Mouse (Mus musculus) MEL (cell line): ENCODE data around the gene Scamp4. TPM values are rescaled to one million over a fixed set of nuclear protein-coding genes. Genes with fewer than 3 reads are reported as not detected.
A peak's percentile ranks its signal among the peaks of the same experiment; 100 is the strongest.

Source experiments
- DNase-seq: peaks from one replicate; pipeline ENCODE4 v3.0.0; 2011; ENCODE audit warnings: low read depth, low spot score
- H3K27ac ChIP-seq: 2 replicates; pipeline ENCODE4 v1.5.1; 2012; ENCODE audit warnings: low read depth, mild to moderate bottlenecking, control low read depth, low read length, moderate library complexity; ENCODE audit not compliant: control insufficient read depth
- H3K27me3 ChIP-seq, 2 experiments: fragments of 150-350 bp in 1 of 2; sonication (generic) in 1 of 2; 2 replicates each; pipeline ENCODE4 v1.6.1; 2012; ENCODE audit warnings: low read length in 2 of 2, mild to moderate bottlenecking in 2 of 2, improper control_type of control experiment in 1 of 2, moderate library complexity in 1 of 2; ENCODE audit not compliant: insufficient read depth in 2 of 2, control insufficient read depth in 1 of 2
- H3K36me3 ChIP-seq, 2 experiments: 2 replicates each; pipeline ENCODE4 v1.6.1; 2012 to 2014; ENCODE audit warnings: low read length in 2 of 2, improper control_type of control experiment in 1 of 2, inconsistent platforms in 1 of 2, mild to moderate bottlenecking in 1 of 2; ENCODE audit not compliant: insufficient read depth in 2 of 2, control insufficient read depth in 1 of 2
- H3K4me1 ChIP-seq, 2 experiments: fragments of 150-350 bp in 1 of 2; sonication (generic) in 1 of 2; 2 replicates each; pipeline ENCODE4 v1.6.1; 2012; ENCODE audit warnings: low read length in 2 of 2, improper control_type of control experiment in 1 of 2, mild to moderate bottlenecking in 1 of 2; ENCODE audit not compliant: insufficient read depth in 2 of 2, control insufficient read depth in 1 of 2
- H3K4me3 ChIP-seq, 2 experiments: fragments of 150-350 bp in 1 of 2; sonication (generic) in 1 of 2; 2 replicates each; pipeline ENCODE4 v1.5.1; 2012; ENCODE audit warnings: low read depth in 2 of 2, low read length in 2 of 2, mild to moderate bottlenecking in 2 of 2, moderate library complexity in 2 of 2, control low read depth in 1 of 2, improper control_type of control experiment in 1 of 2; ENCODE audit not compliant: control insufficient read depth in 1 of 2, insufficient read depth in 1 of 2
- H3K79me2 ChIP-seq: 2 replicates; pipeline ENCODE4 v1.6.1; 2012; ENCODE audit warnings: mild to moderate bottlenecking, low read length, moderate library complexity; ENCODE audit not compliant: control insufficient read depth, poor library complexity, insufficient read depth
- H3K9ac ChIP-seq: 2 replicates; pipeline ENCODE4 v1.6.1; 2012; ENCODE audit warnings: low read depth, mild to moderate bottlenecking, control low read depth, low read length, moderate library complexity; ENCODE audit not compliant: control insufficient read depth, poor library complexity, severe bottlenecking
- H3K9me3 ChIP-seq: fragments of 150-350 bp; sonication (generic); replicated peaks from 2 replicates; pipeline ENCODE4 v1.6.1; 2012; ENCODE audit warnings: mild to moderate bottlenecking, low read length, improper control_type of control experiment, moderate library complexity; ENCODE audit not compliant: insufficient read depth
- CHD1 ChIP-seq: IDR thresholded peaks from 2 replicates; pipeline ENCODE4 v1.6.1; 2012; ENCODE audit warnings: low read depth, mild to moderate bottlenecking, inconsistent platforms, low read length, improper control_type of control experiment
- CHD2 ChIP-seq: IDR thresholded peaks from 2 replicates; pipeline ENCODE4 v1.6.1; 2011; ENCODE audit warnings: low read length, improper control_type of control experiment
- CTCF ChIP-seq, 3 experiments: IDR thresholded peaks in 2 of 3; conservative IDR thresholded peaks in 1 of 3; 2 replicates each; pipeline ENCODE4 v1.5.1; 2011 to 2012; ENCODE audit warnings: low read length in 3 of 3, low read depth in 2 of 3, mild to moderate bottlenecking in 2 of 3, improper control_type of control experiment in 1 of 3, inconsistent platforms in 1 of 3, mixed read lengths in 1 of 3, moderate library complexity in 1 of 3; ENCODE audit not compliant: control insufficient read depth in 1 of 3, insufficient read depth in 1 of 3, poor library complexity in 1 of 3, severe bottlenecking in 1 of 3
- ELF1 ChIP-seq: IDR thresholded peaks from 2 replicates; pipeline ENCODE4 v1.6.1; 2014; ENCODE audit warnings: low read depth, mild to moderate bottlenecking, inconsistent platforms, low read length, improper control_type of control experiment, moderate library complexity
- EP300 ChIP-seq, 2 experiments: IDR thresholded peaks; 2 replicates each; pipeline ENCODE4 v1.6.1; 2011; ENCODE audit warnings: improper control_type of control experiment in 2 of 2, low read length in 2 of 2, low read depth in 1 of 2, mild to moderate bottlenecking in 1 of 2
- GABPA ChIP-seq: IDR thresholded peaks from 2 replicates; pipeline ENCODE4 v1.6.1; 2012; ENCODE audit warnings: low read depth, mild to moderate bottlenecking, inconsistent platforms, low read length, improper control_type of control experiment, moderate library complexity
- GATA1 ChIP-seq: IDR thresholded peaks from 2 replicates; pipeline ENCODE4 v1.6.1; 2011; ENCODE audit warnings: low read depth, low read length, improper control_type of control experiment
- HCFC1 ChIP-seq: IDR thresholded peaks from 2 replicates; pipeline ENCODE4 v1.6.1; 2012; ENCODE audit warnings: low read depth, mild to moderate bottlenecking, inconsistent platforms, low read length, improper control_type of control experiment, moderate library complexity
- JUND ChIP-seq: IDR thresholded peaks from 2 replicates; pipeline ENCODE4 v1.6.1; 2011; ENCODE audit warnings: low read depth, mild to moderate bottlenecking, improper control_type of control experiment, low read length
- KAT2A ChIP-seq: conservative IDR thresholded peaks from 2 replicates; pipeline ENCODE4 v1.6.1; 2012; ENCODE audit warnings: low read depth, low read length, improper control_type of control experiment, inconsistent platforms
- MAFK ChIP-seq: IDR thresholded peaks from 2 replicates; pipeline ENCODE4 v1.6.1; 2011; ENCODE audit warnings: low read depth, mild to moderate bottlenecking, low read length, improper control_type of control experiment, borderline replicate concordance
- MAX ChIP-seq: IDR thresholded peaks from 2 replicates; pipeline ENCODE4 v1.6.1; 2011; ENCODE audit warnings: low read length, improper control_type of control experiment
- MAZ ChIP-seq: IDR thresholded peaks from 2 replicates; pipeline ENCODE4 v1.6.1; 2012; ENCODE audit warnings: low read depth, mild to moderate bottlenecking, inconsistent platforms, low read length, improper control_type of control experiment
- MEF2A ChIP-seq: IDR thresholded peaks from 2 replicates; pipeline ENCODE4 v1.6.1; 2014; ENCODE audit warnings: low read depth, mild to moderate bottlenecking, inconsistent platforms, low read length, improper control_type of control experiment; ENCODE audit not compliant: poor library complexity, insufficient replicate concordance, severe bottlenecking; ENCODE audit errors: extremely low read depth
- MXI1 ChIP-seq: IDR thresholded peaks from 2 replicates; pipeline ENCODE4 v1.6.1; 2011; ENCODE audit warnings: mild to moderate bottlenecking, low read depth, low read length, improper control_type of control experiment
- MYB ChIP-seq: IDR thresholded peaks from 2 replicates; pipeline ENCODE4 v1.6.1; 2011; ENCODE audit warnings: mild to moderate bottlenecking, low read depth, low read length, improper control_type of control experiment
- MYC ChIP-seq: IDR thresholded peaks from 2 replicates; pipeline ENCODE4 v1.6.1; 2011; ENCODE audit warnings: low read depth, mild to moderate bottlenecking, low read length, improper control_type of control experiment, moderate library complexity
- NELFE ChIP-seq: IDR thresholded peaks from 2 replicates; pipeline ENCODE4 v1.6.1; 2011; ENCODE audit warnings: low read depth, low read length, improper control_type of control experiment
- POLR2A ChIP-seq, 2 experiments: IDR thresholded peaks; 2 replicates each; pipeline ENCODE4 v1.6.1; 2011 to 2012; ENCODE audit warnings: low read length in 2 of 2, mild to moderate bottlenecking in 2 of 2, control low read depth in 1 of 2, improper control_type of control experiment in 1 of 2, low read depth in 1 of 2, moderate library complexity in 1 of 2; ENCODE audit not compliant: control insufficient read depth in 1 of 2, insufficient read depth in 1 of 2, poor library complexity in 1 of 2
- POLR2AphosphoS2 ChIP-seq: IDR thresholded peaks from 2 replicates; pipeline ENCODE4 v1.6.1; 2011; ENCODE audit warnings: low read length, improper control_type of control experiment
- POLR2AphosphoS5 ChIP-seq: IDR thresholded peaks from 2 replicates; pipeline ENCODE4 v1.6.1; 2012; ENCODE audit warnings: low read depth, borderline replicate concordance, mild to moderate bottlenecking, inconsistent platforms, low read length, moderate library complexity, mixed read lengths
- RAD21 ChIP-seq: IDR thresholded peaks from 2 replicates; pipeline ENCODE4 v1.6.1; 2011; ENCODE audit warnings: mild to moderate bottlenecking, low read depth, low read length, improper control_type of control experiment
- RCOR1 ChIP-seq: IDR thresholded peaks from 2 replicates; pipeline ENCODE4 v1.6.1; 2012; ENCODE audit warnings: low read depth, mild to moderate bottlenecking, inconsistent platforms, low read length, improper control_type of control experiment
- SIN3A ChIP-seq: IDR thresholded peaks from 2 replicates; pipeline ENCODE4 v1.6.1; 2012; ENCODE audit warnings: low read length, improper control_type of control experiment, inconsistent platforms
- SMC3 ChIP-seq: IDR thresholded peaks from 2 replicates; pipeline ENCODE4 v1.6.1; 2011; ENCODE audit warnings: low read depth, low read length, improper control_type of control experiment
- TAL1 ChIP-seq: IDR thresholded peaks from 2 replicates; pipeline ENCODE4 v1.6.1; 2012; ENCODE audit warnings: mild to moderate bottlenecking, inconsistent platforms, low read length, moderate library complexity, mixed read lengths
- TBP ChIP-seq: IDR thresholded peaks from 2 replicates; pipeline ENCODE4 v1.8.0; 2011; ENCODE audit warnings: low read depth, low read length, improper control_type of control experiment
- UBTF ChIP-seq: IDR thresholded peaks from 2 replicates; pipeline ENCODE4 v1.6.1; 2012; ENCODE audit warnings: low read depth, mild to moderate bottlenecking, inconsistent platforms, low read length, improper control_type of control experiment, moderate library complexity, borderline replicate concordance; ENCODE audit not compliant: insufficient read depth
- USF1 ChIP-seq: IDR thresholded peaks from 2 replicates; pipeline ENCODE4 v1.6.1; 2014; ENCODE audit warnings: low read depth, mild to moderate bottlenecking, inconsistent platforms, low read length, improper control_type of control experiment, moderate library complexity
- ZC3H11A ChIP-seq: IDR thresholded peaks from 2 replicates; pipeline ENCODE4 v1.6.1; 2012; ENCODE audit warnings: low read depth, mild to moderate bottlenecking, inconsistent platforms, low read length, improper control_type of control experiment
- ZKSCAN1 ChIP-seq: IDR thresholded peaks from 2 replicates; pipeline ENCODE4 v1.6.1; 2012; ENCODE audit warnings: low read depth, mild to moderate bottlenecking, inconsistent platforms, low read length, improper control_type of control experiment, moderate library complexity
- ZNF384 ChIP-seq: IDR thresholded peaks from 2 replicates; pipeline ENCODE4 v1.6.1; 2012; ENCODE audit warnings: low read depth, mild to moderate bottlenecking, inconsistent platforms, low read length, improper control_type of control experiment
- polyA plus RNA-seq, 2 experiments: library from polyadenylated mRNA; stranded (reverse) in 1 of 2; unstranded in 1 of 2; fragments of >175 nt in 1 of 2; fragments of >200 nt in 1 of 2; gene quantifications; 2 replicates each; pipeline versions ENCODE4 v1.2.1 to v1.2.4; 2012; ENCODE audit warnings: low replicate concordance in 2 of 2, low read depth in 1 of 2; ENCODE audit not compliant: insufficient read length in 2 of 2, insufficient read depth in 1 of 2, missing spikeins in 1 of 2
- total RNA-seq: library from RNA; depleted of rRNA; stranded (reverse); fragments of 300-350 nt; gene quantifications from 2 replicates; pipeline ENCODE4 v1.2.3, GENCODE M21; 2012

Scamp4 gene
- total and polyA plus RNA-seq, 3 experiments = 34.2 to 140 TPM; not detected in 1

DNA sequence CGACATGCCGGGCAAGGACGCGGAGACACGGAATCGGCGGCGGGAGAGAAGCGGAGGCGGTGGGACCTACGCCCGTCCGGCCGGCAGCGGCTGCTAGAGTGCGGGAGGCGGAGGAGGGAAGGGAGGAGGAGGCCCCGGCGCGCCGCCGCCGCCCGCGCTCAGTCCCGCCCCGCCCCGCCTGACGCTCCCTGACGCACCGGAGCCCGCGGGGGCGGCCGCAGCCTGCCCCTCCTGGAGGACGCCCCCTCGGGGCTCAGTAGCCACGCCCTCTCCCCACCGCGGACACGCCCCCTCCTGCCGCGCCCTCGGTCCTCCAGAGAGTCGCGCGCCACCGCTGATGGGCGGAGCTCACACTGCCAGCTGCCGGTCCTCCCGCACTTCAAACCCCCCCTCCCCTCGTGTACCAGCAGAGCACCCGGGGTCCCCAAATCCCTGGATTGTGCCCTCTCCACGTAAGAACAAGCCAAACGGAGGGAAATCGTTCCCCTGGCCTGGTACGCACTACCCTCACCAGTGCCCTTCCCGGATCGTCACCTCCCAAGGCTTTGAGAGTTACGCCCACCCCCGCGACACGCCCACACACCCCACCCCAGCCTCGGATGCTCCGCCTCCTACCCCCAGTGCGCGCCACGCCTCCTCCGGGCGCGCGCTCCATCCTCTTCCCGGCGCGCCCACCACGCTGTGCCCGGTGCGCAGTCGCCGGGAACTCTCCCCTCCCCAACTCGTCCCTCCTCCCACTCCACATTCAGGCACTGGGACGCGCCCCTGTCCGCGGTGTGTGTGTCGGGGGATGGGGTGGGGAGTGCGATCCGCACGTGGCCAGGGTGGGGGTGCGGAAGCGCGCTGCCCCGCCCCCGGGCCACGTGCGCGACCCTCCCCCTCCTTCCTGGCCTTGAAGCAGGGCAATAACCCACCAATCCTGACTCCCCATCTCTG lies 25.2 kb upstream of the Scamp4 start, which contains the start of gene Klf16 (continued):
- peak; percentile 71 to 83; a peak in 3 of 4 replicates for TF ChIP-seq POLR2A (IDR thresholded peaks at IDR 0.05; ENCODE audit: control insufficient read depth in 1 of 2, insufficient read depth in 1 of 2, low read depth in 1 of 2, low read length in 2 of 2, poor library complexity in 1 of 2)
- TF ChIP-seq HCFC1 = peak; percentile 55; the same call in 1 of the 2 replicates
- TF ChIP-seq CHD1 = no peak
- TF ChIP-seq JUND = no peak
- TF ChIP-seq UBTF = no peak

DNA sequence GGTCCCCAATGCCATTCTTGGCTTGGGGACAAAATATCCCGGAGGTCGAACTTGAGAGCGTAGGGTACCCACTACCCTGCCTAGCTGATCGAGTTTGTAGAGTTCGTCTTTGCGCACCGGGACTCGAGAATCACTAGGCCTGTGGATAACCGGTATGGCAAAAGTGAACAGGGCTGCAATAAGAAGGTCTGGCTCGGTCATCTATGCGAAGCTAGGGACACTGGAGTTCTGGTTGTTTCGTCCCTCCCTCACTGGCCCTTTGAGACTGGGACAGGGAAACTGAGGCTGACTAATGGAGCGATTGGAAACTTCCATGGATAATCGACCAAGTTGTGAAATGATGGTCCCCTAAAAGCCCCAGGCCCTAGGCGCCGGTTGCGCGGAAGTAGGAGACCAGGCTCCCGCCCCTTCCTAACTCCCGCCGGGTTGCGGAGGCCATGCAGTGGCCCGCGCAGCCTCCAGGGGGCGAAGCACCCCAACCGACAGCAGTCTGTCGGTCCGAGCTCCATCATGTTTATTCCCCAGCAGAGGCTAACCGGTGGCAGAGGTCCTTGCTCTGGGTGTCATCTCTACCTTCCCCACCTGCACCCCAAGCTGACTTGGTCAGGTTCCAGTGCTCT lies 24.4 kb upstream of the Scamp4 start:
- H3K36me3 ChIP-seq = peaks cover 0 to 24% of the 10 kb centered on the region in 2 experiments; a peak in 2 of 4 replicates
- peak overlapping the region; percentile 54 to 55 for H3K4me3 ChIP-seq
- peaks cover 41% of the 10 kb centered on the region for H3K79me2 ChIP-seq
- H3K9ac ChIP-seq = peak overlapping the region; percentile 88
- peaks cover 10 to 30% of the 10 kb centered on the region in 2 experiments; a peak in 3 of 4 replicates for H3K4me1 ChIP-seq
- H3K27me3 ChIP-seq = no peaks in the 10 kb centered on the region
- DNase-seq = peak; percentile 94
- no peaks in the 10 kb centered on the region for H3K9me3 ChIP-seq
- H3K27ac ChIP-seq = peak overlapping the region; percentile 95
- no peak for TF ChIP-seq EP300 (IDR thresholded peaks at IDR 0.05; ENCODE audit: low read depth in 1 of 2, low read length in 2 of 2)
- no peak for TF ChIP-seq CHD1
- no peak for TF ChIP-seq ZC3H11A
- no peak for TF ChIP-seq TAL1
- peak; percentile 51 to 65; a peak in 2 of 4 replicates for TF ChIP-seq POLR2A (IDR thresholded peaks at IDR 0.05; ENCODE audit: control insufficient read depth in 1 of 2, insufficient read depth in 1 of 2, low read depth in 1 of 2, low read length in 2 of 2, poor library complexity in 1 of 2)
- TF ChIP-seq MAZ = no peak
- TF ChIP-seq ZNF384 = no peak
- TF ChIP-seq TBP = no peak
- TF ChIP-seq SMC3 = peak; percentile 64
- peak; percentile 59 for TF ChIP-seq RAD21
- 0 out of 2 replicates have a peak, but pooled peaks have one; percentile 59 for TF ChIP-seq ELF1
- TF ChIP-seq ZKSCAN1 = no peak
- peak; percentile 54 for TF ChIP-seq NELFE
- TF ChIP-seq MAFK = no peak
- TF ChIP-seq MAX = no peak
- no peak for TF ChIP-seq KAT2A
- no peak for TF ChIP-seq USF1
- no peak for TF ChIP-seq MEF2A
- no peak; the same call in 1 of the 2 replicates for TF ChIP-seq POLR2AphosphoS2
- no peak for TF ChIP-seq GABPA
- TF ChIP-seq SIN3A = peak; percentile 59
- no peak for TF ChIP-seq CHD2
- TF ChIP-seq POLR2AphosphoS5 = no peak
- TF ChIP-seq MYB = no peak
- TF ChIP-seq UBTF = 0 out of 2 replicates have a peak, but pooled peaks have one; percentile 63
- no peak for TF ChIP-seq JUND
- no peak for TF ChIP-seq GATA1
- TF ChIP-seq CTCF (IDR thresholded peaks at IDR 0.05 in 2 of 3, conservative IDR thresholded peaks at IDR 0.05 in 1 of 3; ENCODE audit: control insufficient read depth in 1 of 3, insufficient read depth in 1 of 3, low read depth in 2 of 3, low read length in 3 of 3, poor library complexity in 1 of 3, severe bottlenecking in 1 of 3) = peak; percentile 84 to 94 (median 85); a peak in 5 of 6 replicates
- no peak for TF ChIP-seq MXI1
- TF ChIP-seq MYC = peak; percentile 10; the same call in 1 of the 2 replicates
- no peak for TF ChIP-seq RCOR1
